Mouse (Mus musculus): ENCODE measurements around the gene Farsb. TPM values are rescaled to one million over a fixed set of nuclear protein-coding genes. Genes with fewer than 3 reads are reported as not detected.

Farsb gene
- polyA plus RNA-seq, 1 experiment from 2014 or later: 138 TPM

DNA sequence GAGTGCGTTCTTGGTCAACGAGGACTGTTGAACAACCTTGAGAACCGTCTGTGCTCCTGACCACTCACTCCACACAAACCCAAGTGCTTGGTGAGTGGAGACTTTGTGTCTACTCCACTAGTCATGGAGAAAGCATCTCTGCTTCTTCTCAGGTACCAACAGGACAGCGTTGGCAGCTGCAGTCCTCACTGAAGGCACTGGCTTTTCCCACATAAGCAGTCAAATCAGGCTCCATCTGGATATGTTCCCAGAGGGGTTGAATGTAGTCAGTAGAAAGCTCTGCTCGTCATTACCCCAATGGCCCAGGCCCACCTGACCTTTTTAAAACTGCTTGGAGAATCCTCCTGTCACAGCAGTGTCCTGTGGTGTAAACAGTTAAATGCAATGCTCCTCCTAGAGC is 74.3 kb downstream of the Farsb start:
- Histone ChIP-seq H3K9ac (no peak overlapping the region), H3K27ac (no peak overlapping the region), H3K9me3 (no peaks in the 10 kb centered on the region), H3K4me1 (peaks cover 3% of the 10 kb centered on the region; the same call in 1 of the 2 replicates), H3K4me2 (replicated peaks) (no peak overlapping the region), H3K36me3 (peaks cover 11% of the 10 kb centered on the region), H3K4me3 (no peak overlapping the region), H3K27me3 (no peaks in the 10 kb centered on the region)
- WGBS: 91% methylated on average over 5 of the region's 5 CpGs
- no peak for ATAC-seq (ENCODE audit: low FRiP score, low read depth)

DNA sequence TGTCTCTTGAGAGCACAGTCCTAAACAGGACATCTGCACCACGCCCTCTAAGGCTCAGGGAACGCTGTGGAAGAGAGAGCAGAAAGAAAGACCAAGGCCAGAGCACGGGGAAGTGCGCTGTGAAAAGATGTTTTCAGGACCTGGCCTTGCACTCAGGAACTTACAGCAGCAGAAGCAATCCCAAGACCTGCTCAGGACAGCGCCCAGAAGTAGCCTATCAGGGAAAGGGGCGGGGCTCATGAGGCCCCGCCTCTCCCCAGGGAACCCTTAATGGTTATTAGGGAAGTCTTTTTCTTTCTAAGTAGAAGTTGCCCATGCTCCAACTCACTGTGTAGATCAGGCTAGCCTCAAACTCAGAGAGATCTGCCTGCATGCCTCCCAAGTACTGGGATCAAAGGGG is 76.0 kb downstream of the Farsb start:
- no peaks in the 10 kb centered on the region for H3K9me3 ChIP-seq
- no peak overlapping the region for H3K4me3 ChIP-seq
- ATAC-seq (ENCODE audit: low FRiP score, low read depth): no peak
- H3K4me1 ChIP-seq: no peaks in the 10 kb centered on the region; the same call in 1 of the 2 replicates
- no peak overlapping the region for H3K9ac ChIP-seq
- H3K36me3 ChIP-seq: peaks cover 7% of the 10 kb centered on the region; the same call in 1 of the 2 replicates
- H3K4me2 ChIP-seq (replicated peaks): no peak overlapping the region
- no peak overlapping the region for H3K27ac ChIP-seq
- 25% methylated on average over 7 of the region's 7 CpGs for WGBS
- no peaks in the 10 kb centered on the region for H3K27me3 ChIP-seq

DNA sequence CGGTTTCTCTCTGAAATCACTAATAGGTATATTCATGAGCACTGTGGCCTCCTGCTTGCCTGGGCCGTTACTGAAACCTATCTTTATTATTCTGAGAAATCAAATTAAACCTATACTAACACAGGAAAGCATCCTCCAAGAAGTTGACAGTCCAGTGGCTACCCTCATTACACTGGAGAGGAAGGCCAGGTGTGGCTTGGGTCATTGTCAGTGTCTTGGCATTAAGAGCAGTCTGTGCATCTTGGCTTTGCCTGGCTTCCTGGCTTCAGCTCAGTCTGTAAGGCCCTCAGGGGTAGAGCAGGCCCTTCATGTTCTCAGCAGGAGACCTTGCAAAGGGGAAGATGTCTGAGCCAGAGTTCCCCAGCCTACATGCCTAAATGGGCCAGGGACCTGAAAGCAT is 79.3 kb downstream of the Farsb start:
- Histone ChIP-seq H3K4me3 (no peak overlapping the region), H3K36me3 (no peaks in the 10 kb centered on the region; the same call in 1 of the 2 replicates), H3K4me1 (no peaks in the 10 kb centered on the region; the same call in 1 of the 2 replicates), H3K27me3 (no peaks in the 10 kb centered on the region), H3K9ac (no peak overlapping the region), H3K4me2 (replicated peaks) (no peak overlapping the region), H3K27ac (no peak overlapping the region), H3K9me3 (no peaks in the 10 kb centered on the region)
- 79% methylated on average over 2 of the region's 2 CpGs for WGBS
- no peak for ATAC-seq (ENCODE audit: low FRiP score, low read depth)

DNA sequence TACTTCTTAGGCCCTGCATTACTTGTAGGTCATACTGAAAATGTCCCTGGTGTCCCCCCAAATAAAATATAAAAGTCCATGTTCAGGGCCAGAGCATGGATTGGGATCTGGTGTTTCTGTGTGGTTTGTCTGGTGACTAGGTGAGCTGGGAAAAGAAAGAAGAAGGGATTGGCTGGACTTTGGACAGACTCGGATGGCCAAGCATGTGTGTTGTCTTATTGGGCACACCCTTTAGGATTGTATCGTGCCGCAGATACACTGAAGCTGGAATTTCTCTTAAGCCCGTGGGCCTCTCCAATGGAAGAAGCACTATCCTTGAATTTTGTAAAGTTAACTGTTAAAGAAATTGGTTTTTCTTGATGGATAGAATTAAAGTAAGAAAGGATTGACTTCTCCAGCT is 87.3 kb downstream of the Farsb start:
- 92% methylated on average over 4 of the region's 4 CpGs for WGBS
- Histone ChIP-seq H3K4me3 (no peak overlapping the region), H3K9ac (no peak overlapping the region)

DNA sequence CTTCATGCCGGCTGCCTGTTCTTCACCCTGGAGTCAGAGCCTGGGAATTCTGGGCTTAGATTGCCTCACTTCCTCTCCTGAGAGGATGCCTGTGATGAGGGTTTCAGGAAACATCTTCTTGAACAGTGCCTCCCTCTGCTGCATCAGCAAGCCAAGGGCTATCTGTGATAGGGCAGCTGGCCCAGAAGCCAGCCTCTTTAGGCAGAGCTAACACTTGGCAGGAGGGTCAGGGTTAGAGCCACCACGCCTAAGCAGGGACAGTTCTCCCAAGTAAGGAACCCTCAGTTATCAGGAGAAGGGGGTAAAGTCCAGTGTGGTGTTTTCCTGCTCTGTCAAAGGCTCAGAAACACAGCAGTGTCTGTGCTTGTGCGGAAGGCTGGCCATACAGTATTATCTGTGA is 88.9 kb downstream of the Farsb start:
- WGBS: 79% methylated on average over 3 of the region's 3 CpGs

More for the DNA sequence above, 87.3 kb downstream of the Farsb start:
- Histone ChIP-seq H3K4me2 (replicated peaks) (no peak overlapping the region), H3K9me3 (no peaks in the 10 kb centered on the region), H3K27me3 (no peaks in the 10 kb centered on the region), H3K36me3 (no peaks in the 10 kb centered on the region), H3K4me1 (0 out of 2 replicates have a peak, but pooled peaks cover under 1% of the 10 kb centered on the region), H3K27ac (no peak overlapping the region)
- ATAC-seq (ENCODE audit: low FRiP score, low read depth): no peak

DNA sequence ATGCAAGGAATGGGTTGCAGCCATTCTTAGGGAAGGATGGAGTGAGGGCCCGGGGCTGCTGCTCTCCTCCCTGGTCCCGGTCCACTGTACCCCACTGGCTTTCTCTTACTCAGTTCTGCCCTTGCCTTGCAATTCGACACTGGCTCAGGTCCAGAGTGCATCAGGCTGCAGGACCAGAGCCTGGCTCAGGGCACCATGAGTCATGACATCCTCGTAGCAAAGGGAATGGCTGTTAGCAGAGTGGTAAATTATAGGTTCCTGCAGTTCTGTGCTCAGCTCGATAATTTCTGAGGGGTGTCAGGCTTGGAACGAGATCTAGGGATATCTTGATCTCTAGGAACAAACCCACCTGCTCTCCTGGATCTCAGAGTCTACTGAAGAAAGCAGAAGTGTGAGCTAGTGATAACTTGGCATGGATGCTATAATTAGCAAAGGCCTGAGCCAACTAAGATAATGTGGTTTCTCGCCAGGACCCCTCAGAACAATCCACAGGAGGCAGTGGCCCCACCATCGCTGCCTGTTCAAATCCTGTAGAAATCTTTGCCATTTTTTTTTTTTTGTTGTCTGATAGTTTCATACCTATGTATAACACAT is 92.3 kb downstream of the Farsb start:
- Histone ChIP-seq H3K27ac (0 out of 2 replicates have a peak overlapping the region, but pooled peaks have one; percentile 28), H3K4me2 (replicated peaks) (no peak overlapping the region), H3K36me3 (no peaks in the 10 kb centered on the region), H3K27me3 (no peaks in the 10 kb centered on the region), H3K9ac (no peak overlapping the region), H3K4me1 (peaks cover 10% of the 10 kb centered on the region; the same call in 1 of the 2 replicates), H3K4me3 (no peak overlapping the region), H3K9me3 (no peaks in the 10 kb centered on the region)
- 41% methylated on average over 8 of the region's 8 CpGs for WGBS
- ATAC-seq (ENCODE audit: low FRiP score, low read depth): no peak

More for the DNA sequence above, 88.9 kb downstream of the Farsb start:
- H3K9ac ChIP-seq: no peak overlapping the region
- H3K27me3 ChIP-seq: no peaks in the 10 kb centered on the region
- no peak overlapping the region for H3K27ac ChIP-seq
- no peaks in the 10 kb centered on the region for H3K9me3 ChIP-seq
- no peaks in the 10 kb centered on the region for H3K36me3 ChIP-seq
- ATAC-seq (ENCODE audit: low FRiP score, low read depth): no peak
- H3K4me1 ChIP-seq: peaks cover 10% of the 10 kb centered on the region; the same call in 1 of the 2 replicates
- H3K4me3 ChIP-seq: no peak overlapping the region
- H3K4me2 ChIP-seq (replicated peaks): no peak overlapping the region

DNA sequence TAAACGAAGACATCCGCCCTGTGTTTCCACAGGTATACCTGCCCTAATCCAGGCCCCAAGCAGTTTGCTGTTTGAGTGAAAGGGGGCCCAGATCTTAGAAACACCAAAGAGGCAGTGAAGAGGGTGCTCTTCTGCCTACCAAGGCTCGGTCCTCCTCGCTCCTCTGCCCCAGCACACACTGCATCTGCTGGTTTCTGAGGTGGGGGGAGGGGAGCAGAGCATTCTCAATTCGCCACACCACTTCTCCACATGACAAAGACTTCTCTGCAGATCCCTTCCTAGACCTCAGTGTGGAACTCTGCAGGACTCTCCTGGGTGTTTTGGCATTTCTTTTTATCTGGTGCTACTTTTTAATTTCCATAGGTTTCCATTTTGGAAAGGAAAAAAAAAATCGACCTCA is 93.0 kb downstream of the Farsb start:
- Histone ChIP-seq H3K4me2 (replicated peaks) (no peak overlapping the region), H3K9me3 (no peaks in the 10 kb centered on the region), H3K4me3 (no peak overlapping the region), H3K27me3 (no peaks in the 10 kb centered on the region), H3K36me3 (no peaks in the 10 kb centered on the region), H3K4me1 (peaks cover 10% of the 10 kb centered on the region; the same call in 1 of the 2 replicates), H3K9ac (no peak overlapping the region), H3K27ac (no peak overlapping the region)
- no peak for ATAC-seq (ENCODE audit: low FRiP score, low read depth)
- WGBS: 41% methylated on average over 6 of the region's 6 CpGs

DNA sequence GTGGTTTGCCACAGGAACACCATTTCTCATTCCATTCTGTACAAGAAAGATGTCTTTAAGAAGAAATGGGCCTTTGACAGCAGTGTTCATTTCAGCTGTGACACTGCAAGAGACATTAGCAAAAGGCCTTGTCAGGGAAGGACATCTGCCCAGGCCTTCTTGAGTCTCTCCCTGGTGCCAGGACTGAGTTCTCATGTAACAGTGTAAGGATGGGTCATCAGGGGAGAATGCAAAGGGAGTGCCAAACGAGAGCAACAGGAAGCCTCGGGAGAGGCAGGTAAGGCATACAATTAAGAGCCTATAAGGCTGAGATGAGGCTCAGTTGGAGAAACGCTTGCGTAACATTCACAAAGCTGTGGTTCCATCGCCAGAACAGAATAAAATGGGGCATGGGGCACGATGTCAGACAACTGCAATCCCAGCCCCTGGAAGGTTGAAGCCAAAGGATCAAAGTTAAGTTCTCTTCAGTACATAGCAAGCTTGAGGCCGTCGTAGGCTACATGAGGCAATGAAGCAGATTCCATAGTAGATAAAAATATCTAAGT is 93.4 kb downstream of the Farsb start:
- ATAC-seq (ENCODE audit: low FRiP score, low read depth): no peak
- Histone ChIP-seq H3K4me2 (replicated peaks) (no peak overlapping the region), H3K36me3 (no peaks in the 10 kb centered on the region), H3K27ac (no peak overlapping the region), H3K4me1 (peaks cover 10% of the 10 kb centered on the region; the same call in 1 of the 2 replicates), H3K27me3 (no peaks in the 10 kb centered on the region), H3K9ac (no peak overlapping the region), H3K4me3 (no peak overlapping the region), H3K9me3 (no peaks in the 10 kb centered on the region)
- 62% methylated on average over 8 of the region's 8 CpGs for WGBS

DNA sequence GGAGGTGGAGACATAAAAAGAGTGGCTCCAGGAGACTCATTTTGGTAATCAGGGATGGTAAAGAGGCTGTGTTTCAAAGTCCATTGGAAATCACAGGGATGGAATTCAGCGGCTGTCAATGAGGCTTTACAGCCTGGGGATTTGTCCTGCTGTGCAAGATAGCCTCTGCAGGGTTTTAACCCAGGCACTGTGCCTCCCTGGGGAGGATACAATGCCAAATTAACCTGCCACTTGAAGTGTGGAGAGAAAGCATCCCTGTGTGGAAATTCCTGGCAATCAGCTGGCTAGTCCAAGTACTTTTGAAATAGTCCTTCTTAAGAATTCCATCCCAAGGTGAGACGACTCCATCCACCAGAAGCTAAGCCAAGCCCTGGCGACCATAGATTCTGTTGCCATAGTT is 99.8 kb downstream of the Farsb start:
- Histone ChIP-seq H3K4me2 (replicated peaks) (no peak overlapping the region), H3K4me3 (no peak overlapping the region), H3K27ac (no peak overlapping the region), H3K27me3 (no peaks in the 10 kb centered on the region), H3K9me3 (no peaks in the 10 kb centered on the region), H3K9ac (no peak overlapping the region), H3K4me1 (0 out of 2 replicates have a peak, but pooled peaks cover 3% of the 10 kb centered on the region), H3K36me3 (no peaks in the 10 kb centered on the region)
- ATAC-seq (ENCODE audit: low FRiP score, low read depth): no peak
- WGBS: 20% methylated on average over 3 of the region's 3 CpGs

DNA sequence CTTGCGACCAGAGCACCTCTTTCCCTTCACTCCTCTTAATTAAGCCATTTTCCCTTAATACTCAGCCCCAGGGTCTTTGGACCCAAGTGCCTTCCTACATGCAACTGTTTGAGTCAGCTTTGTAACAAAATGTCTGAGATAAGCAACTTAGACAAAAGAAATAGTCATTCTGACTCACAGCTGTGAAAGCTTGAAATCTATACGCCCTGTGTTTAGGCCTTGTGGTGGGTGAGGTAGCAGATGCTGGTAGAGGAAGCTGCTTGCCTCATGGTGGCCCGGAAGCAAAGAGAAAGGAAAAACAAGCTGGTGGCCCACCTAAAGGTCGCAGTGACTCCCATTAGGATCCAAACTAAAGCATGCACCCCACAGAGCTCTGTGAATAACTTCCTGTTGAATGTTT is 100.8 kb downstream of the Farsb start:
- ATAC-seq (ENCODE audit: low FRiP score, low read depth): no peak
- 66% methylated on average over 4 of the region's 4 CpGs for WGBS
- no peak overlapping the region for H3K4me3 ChIP-seq

DNA sequence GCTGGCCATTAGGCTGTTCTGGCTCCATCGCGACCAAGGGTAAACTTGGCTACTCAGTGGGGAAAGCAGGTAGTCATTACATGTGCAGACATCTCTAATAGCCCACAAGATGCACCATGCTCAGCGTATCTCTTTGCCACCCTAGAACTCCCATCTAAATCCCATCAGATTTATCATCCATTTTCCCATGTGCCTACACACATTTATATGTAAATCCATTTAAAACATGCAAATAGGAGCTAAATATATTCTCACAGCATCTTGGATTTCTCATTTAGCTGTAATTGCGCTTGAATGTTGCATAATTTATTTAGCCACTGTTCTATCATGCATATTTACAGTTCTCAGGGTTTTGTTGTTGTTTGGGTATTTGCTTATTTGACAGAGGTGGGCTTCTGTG is 107.7 kb downstream of the Farsb start:
- WGBS: 96% methylated on average over 4 of the region's 4 CpGs
- H3K36me3 ChIP-seq: no peaks in the 10 kb centered on the region
- H3K4me2 ChIP-seq (replicated peaks): no peak overlapping the region
- no peak overlapping the region for H3K9ac ChIP-seq
- H3K4me3 ChIP-seq: no peak overlapping the region
- no peaks in the 10 kb centered on the region for H3K9me3 ChIP-seq
- no peak for ATAC-seq (ENCODE audit: low FRiP score, low read depth)
- no peaks in the 10 kb centered on the region for H3K27me3 ChIP-seq
- H3K4me1 ChIP-seq: no peaks in the 10 kb centered on the region
- no peak overlapping the region for H3K27ac ChIP-seq

More for the DNA sequence above, 100.8 kb downstream of the Farsb start:
- Histone ChIP-seq H3K9me3 (no peaks in the 10 kb centered on the region), H3K9ac (no peak overlapping the region), H3K4me1 (0 out of 2 replicates have a peak, but pooled peaks cover 3% of the 10 kb centered on the region), H3K27ac (no peak overlapping the region), H3K36me3 (no peaks in the 10 kb centered on the region), H3K27me3 (no peaks in the 10 kb centered on the region), H3K4me2 (replicated peaks) (no peak overlapping the region)

DNA sequence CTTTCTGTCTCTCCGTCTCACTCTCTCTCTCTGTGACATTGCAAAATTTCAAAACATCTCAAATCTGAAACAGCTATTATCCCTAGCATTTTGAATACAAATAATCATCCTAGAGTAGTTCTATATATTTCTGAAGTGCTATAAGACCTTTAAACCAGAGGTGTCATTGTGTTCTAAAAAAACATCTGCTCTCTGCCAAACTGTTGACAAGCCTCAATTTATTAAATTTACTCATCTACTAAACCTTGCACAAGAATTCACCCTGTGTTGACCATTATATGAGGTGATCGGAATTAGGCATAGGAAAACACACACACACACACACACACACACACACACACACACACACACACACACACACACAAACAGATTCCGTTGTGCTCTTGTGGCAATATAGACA is 113.6 kb downstream of the Farsb start:
- Histone ChIP-seq H3K4me1 (peaks cover 7% of the 10 kb centered on the region), H3K36me3 (no peaks in the 10 kb centered on the region), H3K9me3 (peaks cover 9% of the 10 kb centered on the region), H3K4me2 (replicated peaks) (no peak overlapping the region), H3K27ac (no peak overlapping the region), H3K4me3 (no peak overlapping the region), H3K27me3 (no peaks in the 10 kb centered on the region), H3K9ac (no peak overlapping the region)
- ATAC-seq (ENCODE audit: low FRiP score, low read depth): no peak
- 87% methylated on average over 3 of the region's 3 CpGs for WGBS

DNA sequence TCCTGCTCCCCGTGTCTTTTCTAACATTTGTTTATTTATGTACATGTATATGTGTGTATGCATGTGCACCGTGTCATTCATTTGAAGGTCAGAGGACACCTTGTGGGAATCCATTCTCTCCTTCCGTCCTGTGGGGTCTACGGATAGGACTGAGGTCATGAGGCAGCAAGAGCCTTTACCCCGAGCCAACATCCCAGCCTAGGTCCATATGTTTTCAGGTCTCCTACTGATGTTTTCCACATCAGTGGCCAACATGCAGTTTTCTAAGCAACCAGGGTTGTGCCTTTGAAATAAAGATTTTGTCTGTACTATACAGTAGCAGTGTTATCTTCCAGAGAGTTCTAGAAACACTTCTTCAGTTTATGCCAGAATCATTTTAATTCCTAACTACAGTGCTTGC is 114.9 kb downstream of the Farsb start:
- Histone ChIP-seq H3K4me1 (peaks cover 7% of the 10 kb centered on the region), H3K36me3 (no peaks in the 10 kb centered on the region), H3K4me2 (replicated peaks) (no peak overlapping the region), H3K9ac (no peak overlapping the region), H3K27ac (no peak overlapping the region), H3K4me3 (no peak overlapping the region), H3K27me3 (no peaks in the 10 kb centered on the region), H3K9me3 (peaks cover 9% of the 10 kb centered on the region)
- ATAC-seq (ENCODE audit: low FRiP score, low read depth): no peak
- WGBS: 86% methylated on average over 5 of the region's 5 CpGs

Data from limb, embryonic 13.5 days (tissue).